Mouse (Mus musculus) forebrain, embryonic 11.5 days (tissue): ENCODE results near the gene Irf2bpl. TPM values are rescaled to one million over a fixed set of nuclear protein-coding genes. Genes with fewer than 3 reads are reported as not detected.

Experiments used
- ATAC-seq: fragments of 200-750 bp; cut with Nextera tagmentation; replicated peaks from 2 replicates; pipeline ENCODE4 v1.8.0; 2017; ENCODE audit warnings: moderate TSS enrichment; ENCODE audit not compliant: low FRiP score
- DNase-seq: peaks from one replicate; pipeline ENCODE4 v3.0.0-alpha.2; 2017; ENCODE audit warnings: low spot score
- H3K27ac ChIP-seq: fragments of 300-500 bp; sonication (generic); 2 replicates; pipeline ENCODE4 v1.5.1; 2014; ENCODE audit warnings: low read depth, low read length
- H3K27me3 ChIP-seq: fragments of 300-500 bp; sonication (generic); 2 replicates; pipeline ENCODE4 v1.6.1; 2014; ENCODE audit warnings: mild to moderate bottlenecking, low read length, mixed read lengths; ENCODE audit not compliant: control insufficient read depth, insufficient read depth
- H3K36me3 ChIP-seq: fragments of 300-500 bp; sonication (generic); 2 replicates; pipeline ENCODE4 v1.6.1; 2014; ENCODE audit warnings: mild to moderate bottlenecking, low read length, moderate library complexity, mixed read lengths; ENCODE audit not compliant: control insufficient read depth, insufficient read depth
- H3K4me1 ChIP-seq: fragments of 300-500 bp; sonication (generic); replicated peaks from 2 replicates; pipeline ENCODE4 v1.6.1; 2014; ENCODE audit warnings: low read length, mixed read lengths; ENCODE audit not compliant: control insufficient read depth, insufficient read depth
- H3K4me2 ChIP-seq: fragments of 300-500 bp; sonication (generic); 2 replicates; pipeline ENCODE4 v1.6.1; 2014; ENCODE audit warnings: low read depth, mild to moderate bottlenecking, low read length, moderate library complexity, mixed read lengths; ENCODE audit not compliant: severe bottlenecking
- H3K4me3 ChIP-seq: fragments of 300-500 bp; sonication (generic); 2 replicates; pipeline ENCODE4 v1.5.1; 2014; ENCODE audit warnings: low read depth, low read length
- H3K9ac ChIP-seq: fragments of 300-500 bp; sonication (generic); 2 replicates; pipeline ENCODE4 v1.6.1; 2014; ENCODE audit warnings: low read length
- H3K9me3 ChIP-seq: fragments of 300-500 bp; sonication (generic); 2 replicates; pipeline ENCODE4 v1.6.1; 2016; ENCODE audit warnings: low read length, mixed read lengths; ENCODE audit not compliant: control insufficient read depth
- WGBS: fragments of 180-500 bp; shearing (Covaris S2); extraction: QIAGEN DNeasy Blood & Tissue Kit; methylation state at CpG from one replicate; pipeline ENCODE4 v1.1.7; 2014; 5-methylcytosine and 5-hydroxymethylcytosine counted together
- polyA plus RNA-seq: library from polyadenylated mRNA; unstranded; fragments of >200 nt; fragmentation: Nextera tagmentation; extraction: Ambion mirVana; gene quantifications from 2 replicates; pipeline ENCODE4 v1.2.1, GENCODE M21; 2014

Irf2bpl gene
- polyA plus RNA-seq, 1 experiment from 2014 or later: 40.3 TPM

DNA sequence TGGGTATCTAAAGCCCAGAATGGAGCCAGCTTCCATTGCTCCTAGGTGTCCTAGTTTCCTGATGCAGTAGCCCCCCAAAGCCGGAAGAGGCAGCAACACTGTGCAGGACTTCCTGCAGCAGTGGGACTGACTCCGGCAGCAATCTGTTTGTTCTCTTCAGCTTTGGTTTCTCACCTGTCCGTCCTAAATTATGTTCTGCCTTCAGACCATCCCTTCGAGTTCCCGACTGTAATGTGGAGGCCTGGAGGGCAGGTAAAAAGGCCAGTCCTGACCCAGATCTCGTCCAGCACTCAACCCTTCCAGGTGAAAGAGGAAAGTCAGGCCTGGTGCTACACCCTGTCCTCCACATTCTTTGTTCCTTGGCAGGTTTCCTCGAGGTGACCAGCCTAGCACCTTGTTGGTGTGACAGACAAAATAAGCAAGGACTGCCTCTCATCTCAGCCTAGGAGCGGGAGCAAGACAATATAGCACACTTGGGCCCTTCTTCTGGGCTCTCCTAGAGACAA lies 6.3 kb upstream of the Irf2bpl start:
- H3K9me3 ChIP-seq: no peaks in the 10 kb centered on the region
- DNase-seq (no peak), ATAC-seq (no peak)
- H3K27ac ChIP-seq: peak overlapping the region; percentile 98
- peaks cover 75% of the 10 kb centered on the region for H3K4me1 ChIP-seq
- no peaks in the 10 kb centered on the region for H3K36me3 ChIP-seq
- peak overlapping the region; percentile 43 for H3K9ac ChIP-seq
- H3K27me3 ChIP-seq: no peaks in the 10 kb centered on the region
- H3K4me2 ChIP-seq: no peak overlapping the region; the same call in 1 of the 2 replicates
- WGBS: 25% methylated on average over 8 of the region's 8 CpGs
- no peak overlapping the region for H3K4me3 ChIP-seq

DNA sequence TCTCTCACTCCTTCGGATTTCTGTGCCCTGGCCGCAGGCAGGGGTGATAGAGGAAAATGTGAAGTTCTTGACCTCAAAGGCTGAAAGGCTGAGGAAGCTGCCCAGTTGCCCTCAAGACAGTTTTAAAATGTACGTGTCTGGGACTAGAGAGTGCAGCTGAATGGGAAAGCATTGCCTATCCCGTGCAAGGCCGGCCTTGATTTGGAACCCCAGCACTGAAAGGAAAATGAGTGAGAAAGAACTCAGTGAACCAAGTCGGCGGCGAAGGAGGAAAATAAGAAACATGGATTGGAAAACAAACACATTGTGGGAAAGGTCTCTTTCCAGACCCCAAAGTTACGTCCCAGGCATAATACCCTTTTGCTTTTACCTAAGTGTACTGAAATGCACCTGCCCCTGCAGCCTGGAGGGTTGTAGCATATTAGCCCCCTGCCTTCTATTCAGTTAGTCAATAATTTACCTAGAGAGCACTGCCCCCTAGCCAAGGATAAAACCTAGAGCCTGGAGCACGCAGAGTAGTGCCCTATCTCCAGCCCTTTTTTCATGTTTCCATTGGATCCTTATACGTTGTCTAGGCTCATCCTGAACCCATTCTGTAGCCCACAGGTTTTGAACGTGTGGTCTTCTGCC lies 5.6 kb upstream of the Irf2bpl start:
- WGBS: 51% methylated on average over 12 of the region's 12 CpGs
- Histone ChIP-seq H3K4me1 (peaks cover 75% of the 10 kb centered on the region), H3K4me3 (no peak overlapping the region), H3K27ac (peak overlapping the region; percentile 98; the same call in 1 of the 2 replicates), H3K36me3 (no peaks in the 10 kb centered on the region), H3K9ac (peak overlapping the region; percentile 43), H3K9me3 (no peaks in the 10 kb centered on the region), H3K27me3 (no peaks in the 10 kb centered on the region), H3K4me2 (no peak overlapping the region)
- DNase-seq: no peak
- ATAC-seq: no peak

DNA sequence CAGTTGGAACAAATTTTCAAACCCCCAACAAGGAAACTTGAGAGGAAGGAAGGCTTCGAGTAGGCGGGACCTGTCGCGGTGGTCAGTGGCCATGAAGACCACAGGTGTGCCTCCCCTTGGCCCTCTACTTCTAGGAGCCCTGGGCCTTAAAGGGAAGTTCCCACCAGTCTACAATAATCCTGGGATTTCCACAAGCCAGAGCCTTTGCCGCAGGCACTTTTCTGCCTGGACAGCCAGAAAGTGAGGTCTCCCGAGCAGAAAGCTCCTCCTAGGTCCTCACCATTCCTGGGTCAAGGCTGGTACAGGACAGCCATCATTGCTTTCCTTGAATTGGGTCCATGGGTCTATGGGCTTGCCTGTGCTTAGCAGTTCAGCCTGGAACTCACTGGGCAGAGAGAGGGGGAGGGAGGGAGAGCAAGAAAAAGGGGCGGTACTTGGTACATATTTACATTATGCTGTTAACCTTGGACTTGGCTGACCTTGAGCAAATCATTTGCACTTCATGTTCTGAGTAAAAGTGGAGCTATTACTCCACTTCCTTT lies 4.6 kb upstream of the Irf2bpl start:
- DNase-seq (no peak), ATAC-seq (no peak)

DNA sequence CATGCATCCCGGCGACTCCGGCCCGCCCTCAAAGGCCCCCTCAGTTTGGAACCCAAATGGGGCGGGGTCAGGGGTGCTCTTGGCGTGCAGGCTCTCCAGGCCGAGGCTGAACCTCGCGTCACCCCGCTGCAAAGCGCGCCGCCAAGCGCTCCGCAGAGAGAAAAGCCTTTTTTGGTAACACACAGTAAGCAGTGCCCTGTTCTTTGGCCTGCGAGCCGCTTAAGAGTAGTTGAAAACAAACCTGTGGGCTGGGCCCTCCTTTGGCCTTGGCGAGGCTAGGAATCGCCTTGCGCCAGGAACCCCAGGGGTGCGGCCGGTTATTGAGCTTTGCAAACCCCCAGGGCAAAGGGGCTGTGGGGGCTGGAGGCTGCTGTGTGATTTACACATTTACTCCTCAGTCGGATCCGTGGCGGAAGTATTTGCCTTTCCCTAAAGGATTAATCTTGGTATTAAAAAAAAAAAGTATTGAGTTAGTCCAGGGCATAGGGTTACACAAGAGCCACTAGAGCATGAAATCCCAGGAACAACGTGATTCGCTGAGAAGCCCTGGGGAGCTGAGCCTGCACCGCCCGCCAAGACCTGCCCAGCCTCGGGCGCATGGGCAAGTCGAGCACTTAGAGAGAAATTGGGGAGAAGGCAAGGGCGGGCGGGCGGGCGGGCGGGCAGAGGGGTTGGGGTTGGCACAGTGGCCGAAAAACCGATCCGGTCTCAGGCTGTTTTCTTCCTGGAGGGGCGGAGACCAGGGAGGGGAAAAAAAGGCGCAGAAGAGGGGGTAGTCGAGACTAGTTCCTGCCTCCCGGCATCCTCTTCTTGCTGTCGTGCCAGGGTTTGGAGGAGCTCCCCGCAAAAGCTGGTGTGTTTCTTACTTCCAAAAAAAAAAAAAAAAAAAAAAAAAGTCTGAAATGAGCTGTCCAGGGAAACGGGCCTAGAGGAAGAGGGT lies 3.8 kb upstream of the Irf2bpl start:
- H3K27me3 ChIP-seq: no peaks in the 10 kb centered on the region
- WGBS: under 1% methylated on average over 46 of the region's 47 CpGs
- peak overlapping the region; percentile 47 for H3K4me2 ChIP-seq
- ATAC-seq: peak; percentile 39
- peak; percentile 83 for DNase-seq
- no peaks in the 10 kb centered on the region for H3K9me3 ChIP-seq
- peak overlapping the region; percentile 19 for H3K4me3 ChIP-seq
- H3K36me3 ChIP-seq: no peaks in the 10 kb centered on the region
- H3K9ac ChIP-seq: peak overlapping the region; percentile 54
- H3K27ac ChIP-seq: peak overlapping the region; percentile 86
- peaks cover 65% of the 10 kb centered on the region for H3K4me1 ChIP-seq

More for the DNA sequence above, 4.6 kb upstream of the Irf2bpl start:
- H3K36me3 ChIP-seq: no peaks in the 10 kb centered on the region
- H3K9ac ChIP-seq: peak overlapping the region; percentile 42
- no peak overlapping the region for H3K4me3 ChIP-seq
- 17% methylated on average over 7 of the region's 7 CpGs for WGBS
- H3K4me1 ChIP-seq: peaks cover 72% of the 10 kb centered on the region
- H3K27me3 ChIP-seq: no peaks in the 10 kb centered on the region
- peak overlapping the region; percentile 47 for H3K4me2 ChIP-seq
- H3K9me3 ChIP-seq: no peaks in the 10 kb centered on the region
- H3K27ac ChIP-seq: peak overlapping the region; percentile 86

DNA sequence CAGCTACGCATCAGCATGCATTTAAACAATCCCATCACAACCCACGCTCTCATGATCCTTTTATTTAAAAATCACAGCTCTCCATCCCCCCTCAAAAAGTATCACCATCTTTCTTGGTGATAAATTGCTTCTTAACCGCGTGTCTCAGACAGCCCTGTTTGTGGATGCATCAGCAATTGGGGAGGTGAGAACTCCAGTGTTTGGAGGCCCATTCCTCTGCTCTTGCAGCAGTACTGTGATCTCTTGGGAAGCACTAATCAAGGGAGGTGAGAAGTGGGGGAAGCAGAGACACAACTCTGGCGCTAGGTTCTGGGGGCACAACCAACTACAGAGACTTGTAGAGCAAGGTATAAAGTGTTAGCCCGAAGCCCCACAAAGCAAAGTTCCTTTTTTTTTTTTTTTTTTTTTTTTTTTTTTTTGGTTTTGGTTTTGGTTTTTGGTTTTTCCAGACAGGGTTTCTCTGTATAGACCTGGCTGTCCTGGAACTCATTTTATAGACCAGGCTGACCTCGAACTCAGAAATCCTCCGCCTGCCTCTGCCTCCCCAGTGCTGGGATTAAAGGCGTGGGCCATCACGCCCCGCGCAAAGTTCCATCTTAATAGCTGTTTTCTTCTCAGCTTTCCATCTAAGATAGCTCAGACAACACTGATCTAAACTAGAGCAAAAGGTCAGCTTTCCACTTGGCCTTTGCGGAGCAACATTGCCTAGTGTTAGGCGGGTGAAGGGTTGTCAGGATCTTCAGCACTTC lies 3.0 kb upstream of the Irf2bpl start:
- ATAC-seq: no peak
- no peaks in the 10 kb centered on the region for H3K9me3 ChIP-seq
- peak overlapping the region; percentile 54 for H3K9ac ChIP-seq
- H3K36me3 ChIP-seq: no peaks in the 10 kb centered on the region
- 28% methylated on average over 14 of the region's 14 CpGs for WGBS
- no peaks in the 10 kb centered on the region for H3K27me3 ChIP-seq
- peaks cover 63% of the 10 kb centered on the region for H3K4me1 ChIP-seq
- H3K4me2 ChIP-seq: peak overlapping the region; percentile 47; the same call in 1 of the 2 replicates
- no peak for DNase-seq
- peak overlapping the region; percentile 19; the same call in 1 of the 2 replicates for H3K4me3 ChIP-seq
- H3K27ac ChIP-seq: peak overlapping the region; percentile 86

- Histone ChIP-seq H3K4me1 (peaks cover 52% of the 10 kb centered on the region), H3K9me3 (no peaks in the 10 kb centered on the region), H3K27ac (no peak overlapping the region), H3K4me2 (no peak overlapping the region), H3K9ac (no peak overlapping the region), H3K27me3 (no peaks in the 10 kb centered on the region), H3K4me3 (no peak overlapping the region), H3K36me3 (no peaks in the 10 kb centered on the region)
- 55% methylated on average over 7 of the region's 7 CpGs for WGBS
- ATAC-seq: no peak
- DNase-seq: no peak
Observed at GRCm38 (mm10) chr12:86886446-86886965, 1.9 kb upstream of the Irf2bpl start.

GRCm38 (mm10) chr12:86885746-86886145 lies 1.1 kb upstream of the Irf2bpl start:
- Histone ChIP-seq H3K27ac (peak overlapping the region; percentile 99; the same call in 1 of the 2 replicates), H3K27me3 (no peaks in the 10 kb centered on the region), H3K4me1 (peaks cover 49% of the 10 kb centered on the region), H3K36me3 (no peaks in the 10 kb centered on the region), H3K9me3 (no peaks in the 10 kb centered on the region), H3K9ac (peak overlapping the region; percentile 51; the same call in 1 of the 2 replicates), H3K4me2 (peak overlapping the region; percentile 98), H3K4me3 (no peak overlapping the region)
- WGBS: 4% methylated on average over 5 of the region's 5 CpGs
- DNase-seq (no peak), ATAC-seq (no peak)

GRCm38 (mm10) chr12:86885336-86885735 lies 738 bp upstream of the Irf2bpl start:
- no peaks in the 10 kb centered on the region for H3K9me3 ChIP-seq
- no peaks in the 10 kb centered on the region for H3K36me3 ChIP-seq
- H3K9ac ChIP-seq: peak overlapping the region; percentile 51
- ATAC-seq: no peak
- no peaks in the 10 kb centered on the region for H3K27me3 ChIP-seq
- H3K4me2 ChIP-seq: peak overlapping the region; percentile 98
- peak overlapping the region; percentile 99 for H3K27ac ChIP-seq
- H3K4me3 ChIP-seq: peak overlapping the region; percentile 88
- H3K4me1 ChIP-seq: peaks cover 47% of the 10 kb centered on the region
- no peak for DNase-seq
- WGBS: 4% methylated on average over 6 of the region's 6 CpGs
